Mouse (Mus musculus) lung, postnatal 0 days (tissue): ENCODE measurements at regions not wholly inside any gene's neighbourhood (a gene's known extent, or its start where the extent isn't known, plus 50 kb on each side); places are given as distances from the start of the nearest gene placed in this dataset.

ENCODE experiments used
- CTCF ChIP-seq: IDR thresholded peaks from 2 replicates; pipeline ENCODE4 v1.5.1; 2016; ENCODE audit warnings: antibody characterized with exemption, mild to moderate bottlenecking
- EP300 ChIP-seq: IDR thresholded peaks from 2 replicates; pipeline ENCODE4 v1.6.1; 2016; ENCODE audit warnings: antibody characterized with exemption, mild to moderate bottlenecking, control low read depth

GRCm38 (mm10) chr7:88945338-88945737 lies 458.7 kb downstream of the Tmem135 start:
- TF ChIP-seq CTCF (no peak), EP300 (no peak)
